Mouse (Mus musculus) kidney, adult 2 months (tissue): ENCODE results near the gene Unk.

Experiments
- CTCF ChIP-seq: fragments of 200-500 bp; conservative IDR thresholded peaks from 2 replicates; pipeline ENCODE4 v1.5.1; 2011; ENCODE audit warnings: low read depth, mild to moderate bottlenecking, control low read depth, low read length, moderate library complexity, mixed read lengths; ENCODE audit not compliant: insufficient read depth, insufficient read length
- POLR2A ChIP-seq: fragments of 200-500 bp; IDR thresholded peaks from one replicate; pipeline ENCODE4 v1.6.1; 2011; ENCODE audit warnings: low read depth, low read length, control low read depth

DNA sequence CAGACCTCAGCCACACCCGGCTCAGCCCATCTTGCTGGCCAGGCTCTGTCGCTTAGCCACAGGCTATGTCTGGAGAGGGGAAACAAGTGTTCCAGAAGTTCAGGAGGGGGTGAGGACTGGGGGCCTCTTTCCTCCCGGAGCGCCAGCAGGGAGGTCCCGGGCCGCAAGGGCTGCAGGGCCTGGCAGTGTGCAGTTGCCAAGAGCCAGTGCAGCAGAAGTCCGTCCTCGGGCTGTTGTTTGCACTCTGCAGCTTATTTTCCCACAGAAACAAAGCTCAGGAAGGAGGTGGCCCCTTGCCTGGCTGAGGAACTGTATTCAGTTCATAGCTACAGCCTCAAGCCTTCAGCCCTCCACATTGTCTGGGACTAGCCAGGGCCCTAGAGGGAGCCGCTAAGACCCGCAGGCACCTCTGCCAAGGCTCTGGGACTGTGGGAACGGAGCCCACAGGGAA lies 71.8 kb downstream of the Unk start:
- TF ChIP-seq CTCF (no peak), POLR2A (no peak)
